Mouse (Mus musculus) liver, embryonic 12.5 days (tissue): ENCODE measurements around the gene Mmp21. TPM values are rescaled to one million over a fixed set of nuclear protein-coding genes. Genes with fewer than 3 reads are reported as not detected.
"Not testable (repeated sequence)": the region's sequence is repeated elsewhere in the genome, so short reads cannot be mapped to it uniquely, and the experiment has no call there.

Experiments
- ATAC-seq: fragments of 200-750 bp; cut with Nextera tagmentation; 2 replicates; pipeline ENCODE4 v1.8.0; 2017; ENCODE audit warnings: moderate number of reproducible peaks, mild to moderate bottlenecking, moderate library complexity
- H3K27ac ChIP-seq: fragments of 300-500 bp; sonication (generic); 2 replicates; pipeline ENCODE4 v1.5.1; 2016; ENCODE audit warnings: mild to moderate bottlenecking
- H3K27me3 ChIP-seq: fragments of 300-500 bp; sonication (generic); replicated peaks from 2 replicates; pipeline ENCODE4 v1.6.1; 2016; ENCODE audit warnings: mild to moderate bottlenecking, moderate library complexity
- H3K36me3 ChIP-seq: fragments of 300-500 bp; sonication (generic); 2 replicates; pipeline ENCODE4 v1.6.1; 2016; ENCODE audit warnings: mild to moderate bottlenecking, moderate library complexity
- H3K4me1 ChIP-seq: fragments of 300-500 bp; sonication (generic); 2 replicates; pipeline ENCODE4 v1.6.1; 2016
- H3K4me2 ChIP-seq: fragments of 300-500 bp; sonication (generic); 2 replicates; pipeline ENCODE4 v1.6.1; 2016; ENCODE audit warnings: mild to moderate bottlenecking, moderate library complexity
- H3K4me3 ChIP-seq: fragments of 300-500 bp; sonication (generic); 2 replicates; pipeline ENCODE4 v1.5.1; 2016; ENCODE audit warnings: mild to moderate bottlenecking, moderate library complexity
- H3K9ac ChIP-seq: fragments of 300-500 bp; sonication (generic); 2 replicates; pipeline ENCODE4 v1.6.1; 2016; ENCODE audit warnings: mild to moderate bottlenecking, moderate library complexity
- H3K9me3 ChIP-seq: fragments of 300-500 bp; sonication (generic); replicated peaks from 2 replicates; pipeline ENCODE4 v1.6.1; 2016; ENCODE audit warnings: mild to moderate bottlenecking, moderate library complexity
- WGBS: fragments of 180-500 bp; shearing (Covaris S2); methylation state at CpG from one replicate; pipeline ENCODE4 v1.1.7; 2016; ENCODE audit not compliant: insufficient replicate concordance; 5-methylcytosine and 5-hydroxymethylcytosine counted together
- polyA plus RNA-seq: library from polyadenylated mRNA; unstranded; fragments of >200 nt; fragmentation: Nextera tagmentation; extraction: Ambion mirVana; gene quantifications from 2 replicates; pipeline ENCODE4 v1.2.1, GENCODE M21; 2016

The Mmp21 gene
- polyA plus RNA-seq, 1 experiment from 2014 or later: not detected

GRCm38 (mm10) chr7:133698021-133698709, 18.3 kb upstream of the Mmp21 start:
- Histone ChIP-seq H3K9me3 (no peaks in the 10 kb centered on the region), H3K4me2 (peak overlapping the region; percentile 87), H3K4me1 (peaks cover 71% of the 10 kb centered on the region), H3K4me3 (peak overlapping the region; percentile 70), H3K36me3 (peaks cover 74% of the 10 kb centered on the region), H3K27me3 (no peaks in the 10 kb centered on the region), H3K27ac (peak overlapping the region; percentile 99), H3K9ac (peak overlapping the region; percentile 76)
- 25% methylated on average over 12 of the region's 12 CpGs for WGBS
- ATAC-seq: peak; percentile 86

- H3K36me3 ChIP-seq: peaks cover 68% of the 10 kb centered on the region
- H3K4me2 ChIP-seq, H3K9ac ChIP-seq, H3K4me1 ChIP-seq, H3K27me3 ChIP-seq, H3K27ac ChIP-seq, H3K4me3 ChIP-seq, ATAC-seq: not testable (repeated sequence)
- 0 out of 2 replicates have a peak, but pooled peaks cover 14% of the 10 kb centered on the region for H3K9me3 ChIP-seq
Observed at GRCm38 (mm10) chr7:133685644-133686043, 5.8 kb upstream of the Mmp21 start.

GRCm38 (mm10) chr7:133684701-133685100, 4.8 kb upstream of the Mmp21 start:
- no peak overlapping the region for H3K27ac ChIP-seq
- WGBS: 85% methylated on average over 6 of the region's 6 CpGs
- H3K36me3 ChIP-seq: peaks cover 59% of the 10 kb centered on the region
- H3K9me3 ChIP-seq: 0 out of 2 replicates have a peak, but pooled peaks cover 14% of the 10 kb centered on the region
- H3K4me3 ChIP-seq: no peak overlapping the region
- no peak overlapping the region for H3K9ac ChIP-seq
- no peak for ATAC-seq
- H3K4me2 ChIP-seq: no peak overlapping the region
- no peaks in the 10 kb centered on the region for H3K4me1 ChIP-seq
- no peaks in the 10 kb centered on the region for H3K27me3 ChIP-seq

GRCm38 (mm10) chr7:133684110-133684509, 4.2 kb upstream of the Mmp21 start:
- no peak overlapping the region for H3K4me3 ChIP-seq
- H3K27me3 ChIP-seq: no peaks in the 10 kb centered on the region
- no peak overlapping the region for H3K27ac ChIP-seq
- H3K9me3 ChIP-seq: 0 out of 2 replicates have a peak, but pooled peaks cover 14% of the 10 kb centered on the region
- ATAC-seq: no peak
- H3K9ac ChIP-seq: no peak overlapping the region
- H3K36me3 ChIP-seq: peaks cover 53% of the 10 kb centered on the region
- H3K4me1 ChIP-seq: no peaks in the 10 kb centered on the region
- 69% methylated on average over 5 of the region's 5 CpGs for WGBS
- no peak overlapping the region for H3K4me2 ChIP-seq

DNA sequence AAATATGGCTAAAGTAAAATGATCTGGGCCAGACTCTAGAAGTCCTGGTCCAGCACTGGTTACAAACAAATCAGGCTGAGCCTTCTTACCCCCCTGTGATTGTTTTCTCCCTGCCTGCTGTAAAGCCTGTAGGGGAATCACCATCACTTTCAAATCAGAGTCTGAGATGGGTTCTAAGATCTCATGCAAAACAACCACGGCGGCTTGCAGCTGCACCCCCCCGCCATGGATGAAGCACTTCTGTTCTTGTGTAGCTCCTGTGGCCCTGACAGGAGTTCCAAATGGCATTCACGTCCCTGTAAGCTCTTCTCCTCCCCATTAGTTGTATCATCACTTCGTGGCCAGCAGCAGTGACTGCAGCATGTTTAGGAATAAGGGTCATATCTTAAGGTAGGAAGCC, 3.8 kb upstream of the Mmp21 start:
- H3K4me3 ChIP-seq: no peak overlapping the region
- 0 out of 2 replicates have a peak, but pooled peaks cover 13% of the 10 kb centered on the region for H3K9me3 ChIP-seq
- no peak for ATAC-seq
- 61% methylated on average over 5 of the region's 5 CpGs for WGBS
- H3K27ac ChIP-seq: no peak overlapping the region
- H3K9ac ChIP-seq: no peak overlapping the region
- H3K4me1 ChIP-seq: no peaks in the 10 kb centered on the region
- H3K4me2 ChIP-seq: no peak overlapping the region
- H3K27me3 ChIP-seq: no peaks in the 10 kb centered on the region
- peaks cover 48% of the 10 kb centered on the region for H3K36me3 ChIP-seq

DNA sequence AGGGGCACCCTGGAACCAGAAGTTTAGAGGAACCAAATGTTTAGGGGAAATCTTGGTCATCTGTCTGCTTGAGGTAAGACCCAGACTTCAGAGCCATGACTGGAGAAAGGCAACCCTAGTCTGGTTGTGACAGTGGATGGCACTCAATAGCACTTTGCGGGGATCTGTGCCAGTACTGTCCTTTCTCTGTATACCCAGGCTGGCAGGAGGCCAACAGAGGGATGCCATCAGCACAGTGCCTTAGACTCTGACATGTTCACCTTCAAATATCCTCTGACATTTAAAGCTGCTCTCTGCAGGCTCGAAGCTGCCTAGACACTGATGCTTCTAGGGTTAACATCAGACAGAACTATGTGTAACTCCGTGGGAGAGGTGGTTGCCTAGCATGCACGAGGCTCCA, 422 bp downstream of the Mmp21 start:
- H3K9ac ChIP-seq: no peak overlapping the region
- 65% methylated on average over 4 of the region's 4 CpGs for WGBS
- H3K4me3 ChIP-seq: no peak overlapping the region
- 0 out of 2 replicates have a peak, but pooled peaks cover 5% of the 10 kb centered on the region for H3K9me3 ChIP-seq
- no peak overlapping the region for H3K27ac ChIP-seq
- no peak overlapping the region for H3K4me2 ChIP-seq
- ATAC-seq: no peak
- H3K36me3 ChIP-seq: peaks cover 10% of the 10 kb centered on the region
- H3K27me3 ChIP-seq: no peaks in the 10 kb centered on the region
- H3K4me1 ChIP-seq: no peaks in the 10 kb centered on the region

- H3K9me3 ChIP-seq: no peaks in the 10 kb centered on the region
- no peak for ATAC-seq
- H3K4me1 ChIP-seq: no peaks in the 10 kb centered on the region
- H3K4me2 ChIP-seq: no peak overlapping the region
- H3K27me3 ChIP-seq: no peaks in the 10 kb centered on the region
- 80% methylated on average over 8 of the region's 8 CpGs for WGBS
- H3K27ac ChIP-seq: no peak overlapping the region
- no peak overlapping the region for H3K9ac ChIP-seq
- H3K36me3 ChIP-seq: peaks cover 11% of the 10 kb centered on the region
- H3K4me3 ChIP-seq: no peak overlapping the region
Observed at GRCm38 (mm10) chr7:133678716-133679115, 1.1 kb downstream of the Mmp21 start.

- Histone ChIP-seq H3K9ac (no peak overlapping the region), H3K4me3 (no peak overlapping the region), H3K36me3 (peaks cover 38% of the 10 kb centered on the region), H3K27ac (no peak overlapping the region), H3K27me3 (no peaks in the 10 kb centered on the region), H3K9me3 (no peaks in the 10 kb centered on the region), H3K4me2 (no peak overlapping the region), H3K4me1 (peaks cover 1% of the 10 kb centered on the region; the same call in 1 of the 2 replicates)
- ATAC-seq: no peak
- WGBS: 67% methylated on average over 9 of the region's 9 CpGs
Observed at GRCm38 (mm10) chr7:133676002-133676401, 3.9 kb downstream of the Mmp21 start.

DNA sequence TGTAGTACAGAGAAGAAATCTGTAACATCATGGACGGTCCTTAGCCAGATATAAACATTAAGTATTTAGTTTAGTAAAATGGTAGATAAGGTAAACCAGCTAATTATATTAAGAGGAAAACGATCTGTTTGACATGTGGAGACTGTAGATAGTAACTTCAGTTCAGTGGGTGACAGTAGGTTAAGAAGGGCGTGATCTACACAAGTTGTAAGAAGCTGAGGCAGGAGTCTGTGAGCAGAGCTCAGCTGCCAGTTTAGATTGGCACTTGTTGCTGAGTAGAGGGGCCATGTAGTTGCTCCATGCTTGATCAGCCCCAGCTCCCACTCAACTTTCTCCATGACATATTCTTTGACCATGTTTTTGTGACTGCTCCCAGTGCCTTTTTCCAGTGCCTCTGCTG, 9.0 kb downstream of the Mmp21 start:
- H3K9me3 ChIP-seq: no peaks in the 10 kb centered on the region
- H3K4me1 ChIP-seq: peaks cover 7% of the 10 kb centered on the region; the same call in 1 of the 2 replicates
- H3K4me3 ChIP-seq: no peak overlapping the region
- no peaks in the 10 kb centered on the region for H3K27me3 ChIP-seq
- H3K27ac ChIP-seq: no peak overlapping the region
- H3K36me3 ChIP-seq: peaks cover 89% of the 10 kb centered on the region
- H3K9ac ChIP-seq: no peak overlapping the region
- ATAC-seq: peak; percentile 63
- WGBS: 51% methylated on average over 3 of the region's 3 CpGs
- H3K4me2 ChIP-seq: no peak overlapping the region

GRCm38 (mm10) chr7:133669946-133670345, 9.9 kb downstream of the Mmp21 start:
- Histone ChIP-seq H3K9ac (no peak overlapping the region), H3K36me3 (peaks cover 98% of the 10 kb centered on the region), H3K4me3 (no peak overlapping the region), H3K9me3 (no peaks in the 10 kb centered on the region), H3K4me1 (peaks cover 7% of the 10 kb centered on the region; the same call in 1 of the 2 replicates), H3K4me2 (no peak overlapping the region), H3K27ac (no peak overlapping the region), H3K27me3 (no peaks in the 10 kb centered on the region)
- no peak for ATAC-seq
- WGBS: 86% methylated on average over 9 of the region's 9 CpGs

GRCm38 (mm10) chr7:133669071-133669470, 10.8 kb downstream of the Mmp21 start:
- no peak overlapping the region for H3K4me3 ChIP-seq
- WGBS: 73% methylated on average over 1 of the region's 1 CpGs
- H3K9me3 ChIP-seq: no peaks in the 10 kb centered on the region

GRCm38 (mm10) chr7:133662467-133662866, 17.4 kb downstream of the Mmp21 start:
- Histone ChIP-seq H3K27ac (no peak overlapping the region), H3K36me3 (peaks cover 98% of the 10 kb centered on the region), H3K4me3 (no peak overlapping the region), H3K9me3 (no peaks in the 10 kb centered on the region), H3K27me3 (no peaks in the 10 kb centered on the region), H3K4me2 (no peak overlapping the region), H3K9ac (no peak overlapping the region), H3K4me1 (no peaks in the 10 kb centered on the region)
- 85% methylated on average over 1 of the region's 1 CpGs for WGBS
- no peak for ATAC-seq

More at GRCm38 (mm10) chr7:133669071-133669470, 10.8 kb downstream of the Mmp21 start:
- no peak for ATAC-seq
- no peak overlapping the region for H3K4me2 ChIP-seq
- no peaks in the 10 kb centered on the region for H3K27me3 ChIP-seq
- H3K9ac ChIP-seq: no peak overlapping the region
- peaks cover 99% of the 10 kb centered on the region for H3K36me3 ChIP-seq
- peaks cover 7% of the 10 kb centered on the region; the same call in 1 of the 2 replicates for H3K4me1 ChIP-seq
- no peak overlapping the region for H3K27ac ChIP-seq
